Mouse (Mus musculus) ovary, postnatal 14 days (tissue): ENCODE measurements around the gene Fnbp1l.

ENCODE experiments used
- DNase-seq: peaks from one replicate; pipeline ENCODE4 v3.0.0; 2022; ENCODE audit warnings: low spot score

Gene Fnbp1l

GRCm38 (mm10) chr3:122494764-122495163 is 124.8 kb downstream of the Fnbp1l start:
- DNase-seq: no peak

- no peak for DNase-seq
Measured at GRCm38 (mm10) chr3:122492872-122493615, 126.5 kb downstream of the Fnbp1l start.

- no peak for DNase-seq
Measured at GRCm38 (mm10) chr3:122492006-122492405, 127.5 kb downstream of the Fnbp1l start.

GRCm38 (mm10) chr3:122490574-122490973 is 128.9 kb downstream of the Fnbp1l start:
- DNase-seq: no peak
